Mouse (Mus musculus): ENCODE measurements around the gene Acvrl1. TPM values are rescaled to one million over a fixed set of nuclear protein-coding genes. Genes with fewer than 3 reads are reported as not detected.

The Acvrl1 gene
- polyA plus RNA-seq, 1 experiment from 2014 or later: 8.9 TPM

- no peak for DNase-seq (ENCODE audit: low spot score)
- WGBS: 33% methylated on average over 15 of the region's 15 CpGs
These were observed 5.8 kb downstream of the Acvrl1 start for GRCm38 (mm10) chr15:101133993-101134704.

GRCm38 (mm10) chr15:101135405-101135804 lies 7.1 kb downstream of the Acvrl1 start:
- peak overlapping the region; percentile 61 for H3K27ac ChIP-seq (replicated peaks)
- DNase-seq (ENCODE audit: low spot score): no peak
- 0 out of 2 replicates have a peak overlapping the region, but pooled peaks have one; percentile 23 for H3K4me3 ChIP-seq
- H3K4me1 ChIP-seq: peaks cover 43% of the 10 kb centered on the region
- no peaks in the 10 kb centered on the region for H3K36me3 ChIP-seq
- no peaks in the 10 kb centered on the region for H3K9me3 ChIP-seq (replicated peaks)
- peaks cover 85% of the 10 kb centered on the region for H3K27me3 ChIP-seq (ENCODE audit: low read depth, poor library complexity, severe bottlenecking)
- 70% methylated on average over 8 of the region's 8 CpGs for WGBS

More at GRCm38 (mm10) chr15:101133993-101134704, 5.8 kb downstream of the Acvrl1 start:
- Histone ChIP-seq H3K4me1 (peaks cover 38% of the 10 kb centered on the region), H3K4me3 (peak overlapping the region; percentile 23), H3K27me3 (ENCODE audit: low read depth, poor library complexity, severe bottlenecking) (peaks cover 86% of the 10 kb centered on the region), H3K36me3 (no peaks in the 10 kb centered on the region), H3K27ac (replicated peaks) (peak overlapping the region; percentile 61), H3K9me3 (replicated peaks) (no peaks in the 10 kb centered on the region)

GRCm38 (mm10) chr15:101137455-101137854 lies 9.1 kb downstream of the Acvrl1 start:
- H3K27me3 ChIP-seq (ENCODE audit: low read depth, poor library complexity, severe bottlenecking): peaks cover 74% of the 10 kb centered on the region
- H3K36me3 ChIP-seq: no peaks in the 10 kb centered on the region
- WGBS: 77% methylated on average over 11 of the region's 11 CpGs
- no peak overlapping the region for H3K4me3 ChIP-seq
- no peak overlapping the region for H3K27ac ChIP-seq (replicated peaks)
- no peaks in the 10 kb centered on the region for H3K9me3 ChIP-seq (replicated peaks)
- no peak for DNase-seq (ENCODE audit: low spot score)
- H3K4me1 ChIP-seq: peaks cover 50% of the 10 kb centered on the region

- Histone ChIP-seq H3K4me1 (peaks cover 59% of the 10 kb centered on the region), H3K27ac (replicated peaks) (no peak overlapping the region), H3K9me3 (replicated peaks) (no peaks in the 10 kb centered on the region), H3K27me3 (ENCODE audit: low read depth, poor library complexity, severe bottlenecking) (peaks cover 74% of the 10 kb centered on the region), H3K4me3 (no peak overlapping the region), H3K36me3 (no peaks in the 10 kb centered on the region)
- WGBS: 90% methylated on average over 3 of the region's 3 CpGs
- DNase-seq (ENCODE audit: low spot score): no peak
These were observed 10.4 kb downstream of the Acvrl1 start for GRCm38 (mm10) chr15:101138675-101139074.

- WGBS: 17% methylated on average over 12 of the region's 12 CpGs
- H3K36me3 ChIP-seq: no peaks in the 10 kb centered on the region
- H3K9me3 ChIP-seq (replicated peaks): no peaks in the 10 kb centered on the region
- peaks cover 74% of the 10 kb centered on the region for H3K27me3 ChIP-seq (ENCODE audit: low read depth, poor library complexity, severe bottlenecking)
- peaks cover 54% of the 10 kb centered on the region for H3K4me1 ChIP-seq
- 0 out of 2 replicates have a peak overlapping the region, but pooled peaks have one; percentile 35 for H3K27ac ChIP-seq (replicated peaks)
- H3K4me3 ChIP-seq: no peak overlapping the region
- DNase-seq (ENCODE audit: low spot score): no peak
These were observed 11.6 kb downstream of the Acvrl1 start for GRCm38 (mm10) chr15:101139885-101140284.

- no peak overlapping the region for H3K27ac ChIP-seq (replicated peaks)
- peaks cover 67% of the 10 kb centered on the region for H3K27me3 ChIP-seq (ENCODE audit: low read depth, poor library complexity, severe bottlenecking)
- DNase-seq (ENCODE audit: low spot score): no peak
- WGBS: 52% methylated on average over 6 of the region's 6 CpGs
- no peaks in the 10 kb centered on the region for H3K9me3 ChIP-seq (replicated peaks)
- H3K36me3 ChIP-seq: no peaks in the 10 kb centered on the region
- H3K4me3 ChIP-seq: no peak overlapping the region
- H3K4me1 ChIP-seq: peaks cover 54% of the 10 kb centered on the region
These were observed 12.3 kb downstream of the Acvrl1 start for GRCm38 (mm10) chr15:101140587-101140986.

- Histone ChIP-seq H3K4me1 (peaks cover 58% of the 10 kb centered on the region), H3K27ac (replicated peaks) (no peak overlapping the region), H3K27me3 (ENCODE audit: low read depth, poor library complexity, severe bottlenecking) (peaks cover 64% of the 10 kb centered on the region), H3K9me3 (replicated peaks) (no peaks in the 10 kb centered on the region), H3K36me3 (no peaks in the 10 kb centered on the region), H3K4me3 (peak overlapping the region; percentile 9; the same call in 1 of the 2 replicates)
- DNase-seq (ENCODE audit: low spot score): peak; percentile 81
- WGBS: 6% methylated on average over 8 of the region's 14 CpGs
These were observed 12.8 kb downstream of the Acvrl1 start for GRCm38 (mm10) chr15:101141061-101141541.

- Histone ChIP-seq H3K27me3 (ENCODE audit: low read depth, poor library complexity, severe bottlenecking) (peaks cover 66% of the 10 kb centered on the region), H3K4me1 (peaks cover 63% of the 10 kb centered on the region), H3K9me3 (replicated peaks) (no peaks in the 10 kb centered on the region), H3K4me3 (no peak overlapping the region), H3K36me3 (no peaks in the 10 kb centered on the region), H3K27ac (replicated peaks) (no peak overlapping the region)
- no peak for DNase-seq (ENCODE audit: low spot score)
- WGBS: 45% methylated on average over 8 of the region's 8 CpGs
These were observed 14.3 kb downstream of the Acvrl1 start for GRCm38 (mm10) chr15:101142672-101143071.

GRCm38 (mm10) chr15:101143494-101143893 lies 15.2 kb downstream of the Acvrl1 start:
- Histone ChIP-seq H3K27me3 (ENCODE audit: low read depth, poor library complexity, severe bottlenecking) (peaks cover 62% of the 10 kb centered on the region), H3K36me3 (no peaks in the 10 kb centered on the region), H3K27ac (replicated peaks) (no peak overlapping the region), H3K9me3 (replicated peaks) (no peaks in the 10 kb centered on the region), H3K4me3 (no peak overlapping the region), H3K4me1 (peaks cover 69% of the 10 kb centered on the region)
- WGBS: 21% methylated on average over 8 of the region's 8 CpGs
- no peak for DNase-seq (ENCODE audit: low spot score)

GRCm38 (mm10) chr15:101144176-101144575 lies 15.9 kb downstream of the Acvrl1 start:
- 81% methylated on average over 5 of the region's 5 CpGs for WGBS
- Histone ChIP-seq H3K27ac (replicated peaks) (no peak overlapping the region), H3K36me3 (no peaks in the 10 kb centered on the region), H3K4me3 (no peak overlapping the region), H3K4me1 (peaks cover 67% of the 10 kb centered on the region), H3K27me3 (ENCODE audit: low read depth, poor library complexity, severe bottlenecking) (peaks cover 55% of the 10 kb centered on the region), H3K9me3 (replicated peaks) (no peaks in the 10 kb centered on the region)
- no peak for DNase-seq (ENCODE audit: low spot score)

GRCm38 (mm10) chr15:101144779-101145178 lies 16.5 kb downstream of the Acvrl1 start:
- Histone ChIP-seq H3K36me3 (no peaks in the 10 kb centered on the region), H3K27me3 (ENCODE audit: low read depth, poor library complexity, severe bottlenecking) (peaks cover 49% of the 10 kb centered on the region), H3K4me1 (peaks cover 60% of the 10 kb centered on the region), H3K4me3 (no peak overlapping the region), H3K9me3 (replicated peaks) (no peaks in the 10 kb centered on the region), H3K27ac (replicated peaks) (no peak overlapping the region)
- DNase-seq (ENCODE audit: low spot score): no peak
- WGBS: 86% methylated on average over 8 of the region's 8 CpGs

GRCm38 (mm10) chr15:101145424-101146099 lies 17.2 kb downstream of the Acvrl1 start:
- H3K27ac ChIP-seq (replicated peaks): peak overlapping the region; percentile 79
- peaks cover 53% of the 10 kb centered on the region for H3K4me1 ChIP-seq
- peak; percentile 95 for DNase-seq (ENCODE audit: low spot score)
- no peaks in the 10 kb centered on the region for H3K9me3 ChIP-seq (replicated peaks)
- 11% methylated on average over 19 of the region's 19 CpGs for WGBS
- H3K4me3 ChIP-seq: peak overlapping the region; percentile 35
- no peaks in the 10 kb centered on the region for H3K36me3 ChIP-seq
- peaks cover 42% of the 10 kb centered on the region for H3K27me3 ChIP-seq (ENCODE audit: low read depth, poor library complexity, severe bottlenecking)
